Mouse (Mus musculus): Measurements from ENCODE around the gene Slc2a9. TPM values are rescaled to one million over a fixed set of nuclear protein-coding genes. Genes with fewer than 3 reads are reported as not detected.
"Not testable (repeated sequence)": the region's sequence is repeated elsewhere in the genome, so short reads cannot be mapped to it uniquely, and the experiment has no call there.

Slc2a9 gene
- polyA plus RNA-seq, 1 experiment from 2014 or later = 0.28 TPM

- Histone ChIP-seq H3K9ac (replicated peaks; ENCODE audit: low read length) (no peak overlapping the region), H3K4me2 (ENCODE audit: low read length) (no peak overlapping the region), H3K9me3 (ENCODE audit: control insufficient read depth, low read length) (no peaks in the 10 kb centered on the region), H3K27me3 (ENCODE audit: control insufficient read depth, insufficient read depth, low read length) (no peaks in the 10 kb centered on the region), H3K36me3 (ENCODE audit: control insufficient read depth, insufficient read depth, low read length) (no peaks in the 10 kb centered on the region), H3K27ac (replicated peaks; ENCODE audit: low read depth, low read length) (no peak overlapping the region), H3K4me1 (ENCODE audit: control insufficient read depth, insufficient read depth, low read length) (peaks cover 10% of the 10 kb centered on the region), H3K4me3 (replicated peaks; ENCODE audit: low read depth, low read length) (no peak overlapping the region)
- WGBS = 77% methylated on average over 10 of the region's 10 CpGs
- DNase-seq (no peak), ATAC-seq (ENCODE audit: low FRiP score, low TSS enrichment) (peak; percentile 7; the same call in 1 of the 2 replicates)
Measured at GRCm38 (mm10) chr5:38480822-38481707, 21.9 kb downstream of the Slc2a9 start.

DNA sequence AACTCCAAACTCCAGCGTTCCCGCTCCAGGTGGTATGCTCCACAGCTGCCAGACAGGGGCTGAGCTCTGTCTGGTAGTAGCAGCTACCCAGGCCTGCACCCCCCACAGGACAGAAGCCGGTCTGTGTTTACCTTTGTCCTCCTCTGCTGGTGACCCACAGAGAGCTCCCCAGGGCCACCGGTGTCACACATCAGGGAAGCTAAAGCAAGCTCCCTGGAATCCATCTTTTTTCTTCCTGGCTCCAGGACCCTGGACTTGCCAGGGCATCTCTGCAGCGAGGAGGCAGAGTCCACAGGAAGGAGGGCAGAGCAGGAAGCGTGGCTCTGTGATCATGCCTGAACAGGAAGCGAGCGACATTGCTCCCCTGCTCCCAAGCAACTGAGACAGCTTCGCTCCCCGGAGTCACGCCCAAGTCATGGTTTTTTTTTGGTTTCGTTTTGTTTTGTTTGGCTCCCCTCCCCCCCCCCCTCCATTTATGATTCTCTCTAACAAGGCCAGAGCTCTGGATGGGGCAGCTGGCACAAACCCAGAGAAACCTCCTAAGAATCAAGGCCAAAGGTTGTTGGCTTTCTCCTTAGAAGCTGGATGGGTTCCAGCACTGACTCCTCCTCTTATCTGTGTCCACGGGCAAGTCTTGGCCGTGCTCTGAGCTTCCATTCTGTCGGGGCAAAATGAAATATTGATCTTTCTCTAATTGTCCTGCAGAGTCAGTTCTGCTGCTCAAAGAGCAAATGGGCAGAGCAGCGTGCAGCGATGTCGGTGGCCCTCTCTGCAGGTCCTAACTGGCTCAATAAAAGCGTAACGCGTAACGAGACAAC lies 22.8 kb downstream of the Slc2a9 start:
- peak; percentile 58; the same call in 1 of the 2 replicates for ATAC-seq (ENCODE audit: low FRiP score, low TSS enrichment)
- H3K9ac ChIP-seq (replicated peaks; ENCODE audit: low read length) = no peak overlapping the region; the same call in 1 of the 2 replicates
- DNase-seq = peak; percentile 59
- H3K9me3 ChIP-seq (ENCODE audit: control insufficient read depth, low read length) = no peaks in the 10 kb centered on the region
- peak overlapping the region; percentile 37; the same call in 1 of the 2 replicates for H3K27ac ChIP-seq (replicated peaks; ENCODE audit: low read depth, low read length)
- no peaks in the 10 kb centered on the region for H3K27me3 ChIP-seq (ENCODE audit: control insufficient read depth, insufficient read depth, low read length)
- H3K4me2 ChIP-seq (ENCODE audit: low read length) = peak overlapping the region; percentile 44
- H3K36me3 ChIP-seq (ENCODE audit: control insufficient read depth, insufficient read depth, low read length) = no peaks in the 10 kb centered on the region
- WGBS = 15% methylated on average over 22 of the region's 22 CpGs
- peaks cover 10% of the 10 kb centered on the region for H3K4me1 ChIP-seq (ENCODE audit: control insufficient read depth, insufficient read depth, low read length)
- no peak overlapping the region for H3K4me3 ChIP-seq (replicated peaks; ENCODE audit: low read depth, low read length)

GRCm38 (mm10) chr5:38479545-38479907 lies 23.4 kb downstream of the Slc2a9 start:
- not testable (repeated sequence) for ATAC-seq (ENCODE audit: low FRiP score, low TSS enrichment); DNase-seq
- peak overlapping the region; percentile 44 for H3K4me2 ChIP-seq (ENCODE audit: low read length)

GRCm38 (mm10) chr5:38479027-38479426 lies 23.9 kb downstream of the Slc2a9 start:
- whole genome bisulfite sequencing = 31% methylated on average over 4 of the region's 4 CpGs
- no peak overlapping the region for H3K4me3 ChIP-seq (replicated peaks; ENCODE audit: low read depth, low read length)
- ATAC-seq (ENCODE audit: low FRiP score, low TSS enrichment) (no peak), DNase-seq (peak; percentile 6)
- H3K9ac ChIP-seq (replicated peaks; ENCODE audit: low read length) = no peak overlapping the region
- H3K27me3 ChIP-seq (ENCODE audit: control insufficient read depth, insufficient read depth, low read length) = no peaks in the 10 kb centered on the region
- no peak overlapping the region for H3K27ac ChIP-seq (replicated peaks; ENCODE audit: low read depth, low read length)
- no peaks in the 10 kb centered on the region for H3K9me3 ChIP-seq (ENCODE audit: control insufficient read depth, low read length)
- no peak overlapping the region for H3K4me2 ChIP-seq (ENCODE audit: low read length)
- H3K4me1 ChIP-seq (ENCODE audit: control insufficient read depth, insufficient read depth, low read length) = peaks cover 10% of the 10 kb centered on the region
- H3K36me3 ChIP-seq (ENCODE audit: control insufficient read depth, insufficient read depth, low read length) = no peaks in the 10 kb centered on the region

More at GRCm38 (mm10) chr5:38479545-38479907, 23.4 kb downstream of the Slc2a9 start:
- not testable (repeated sequence) for H3K27me3 ChIP-seq (ENCODE audit: control insufficient read depth, insufficient read depth, low read length); H3K36me3 ChIP-seq (ENCODE audit: control insufficient read depth, insufficient read depth, low read length); H3K9ac ChIP-seq (replicated peaks; ENCODE audit: low read length); H3K9me3 ChIP-seq (ENCODE audit: control insufficient read depth, low read length); H3K4me1 ChIP-seq (ENCODE audit: control insufficient read depth, insufficient read depth, low read length); H3K4me3 ChIP-seq (replicated peaks; ENCODE audit: low read depth, low read length)
- peak overlapping the region; percentile 37; the same call in 1 of the 2 replicates for H3K27ac ChIP-seq (replicated peaks; ENCODE audit: low read depth, low read length)

- no peak overlapping the region for H3K4me3 ChIP-seq (replicated peaks; ENCODE audit: low read depth, low read length)
- 92% methylated on average over 7 of the region's 7 CpGs for WGBS
- no peaks in the 10 kb centered on the region for H3K9me3 ChIP-seq (ENCODE audit: control insufficient read depth, low read length)
- ATAC-seq (ENCODE audit: low FRiP score, low TSS enrichment) (no peak), DNase-seq (no peak)
- H3K4me1 ChIP-seq (ENCODE audit: control insufficient read depth, insufficient read depth, low read length) = peaks cover 10% of the 10 kb centered on the region
- H3K36me3 ChIP-seq (ENCODE audit: control insufficient read depth, insufficient read depth, low read length) = no peaks in the 10 kb centered on the region
- no peak overlapping the region for H3K4me2 ChIP-seq (ENCODE audit: low read length)
- no peak overlapping the region for H3K27ac ChIP-seq (replicated peaks; ENCODE audit: low read depth, low read length)
- no peak overlapping the region for H3K9ac ChIP-seq (replicated peaks; ENCODE audit: low read length)
- no peaks in the 10 kb centered on the region for H3K27me3 ChIP-seq (ENCODE audit: control insufficient read depth, insufficient read depth, low read length)
Measured at GRCm38 (mm10) chr5:38477731-38478445, 25.1 kb downstream of the Slc2a9 start.

DNA sequence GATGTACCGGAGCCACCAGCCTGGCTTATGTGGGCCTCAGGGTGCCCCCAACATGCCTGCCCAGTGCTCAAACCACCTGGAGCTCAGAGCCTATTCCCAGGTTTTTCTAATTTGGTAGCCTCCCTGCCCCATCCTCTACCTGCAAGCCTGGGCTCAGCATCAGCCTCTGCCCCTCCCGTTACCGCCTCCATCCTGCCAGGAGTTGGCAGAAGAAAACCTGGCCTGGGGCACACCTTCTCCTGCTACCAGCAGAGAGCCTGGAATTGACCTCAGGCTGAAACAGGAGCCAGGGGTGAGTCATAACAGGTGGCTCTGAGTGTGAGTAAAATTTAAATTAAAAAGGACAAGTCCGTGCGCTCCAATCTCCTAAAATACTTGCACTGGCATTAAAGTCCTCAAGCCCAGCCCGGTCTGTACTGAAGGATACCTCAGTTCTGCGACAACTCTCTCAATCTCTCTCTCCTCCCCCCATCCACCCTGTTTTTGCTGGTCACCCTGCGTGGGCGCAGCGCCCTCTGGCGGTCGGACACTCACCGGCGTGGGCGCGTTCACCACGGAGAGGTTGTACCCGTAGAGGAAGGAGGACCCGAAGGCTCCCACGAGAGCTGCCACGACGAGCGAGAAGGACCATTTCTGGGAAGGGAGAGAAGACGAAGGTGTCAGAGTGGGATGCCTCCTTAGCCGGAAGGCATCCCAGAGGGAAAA lies 25.9 kb downstream of the Slc2a9 start:
- H3K4me2 ChIP-seq (ENCODE audit: low read length) = no peak overlapping the region
- H3K4me3 ChIP-seq (replicated peaks; ENCODE audit: low read depth, low read length) = no peak overlapping the region
- no peak overlapping the region for H3K9ac ChIP-seq (replicated peaks; ENCODE audit: low read length)
- H3K27me3 ChIP-seq (ENCODE audit: control insufficient read depth, insufficient read depth, low read length) = no peaks in the 10 kb centered on the region
- no peak overlapping the region for H3K27ac ChIP-seq (replicated peaks; ENCODE audit: low read depth, low read length)
- H3K36me3 ChIP-seq (ENCODE audit: control insufficient read depth, insufficient read depth, low read length) = no peaks in the 10 kb centered on the region
- H3K4me1 ChIP-seq (ENCODE audit: control insufficient read depth, insufficient read depth, low read length) = peaks cover 10% of the 10 kb centered on the region
- DNase-seq = peak; percentile 9
- ATAC-seq (ENCODE audit: low FRiP score, low TSS enrichment) = no peak
- 92% methylated on average over 25 of the region's 25 CpGs for WGBS
- H3K9me3 ChIP-seq (ENCODE audit: control insufficient read depth, low read length) = no peaks in the 10 kb centered on the region

- Histone ChIP-seq H3K4me1 (ENCODE audit: control insufficient read depth, insufficient read depth, low read length) (no peaks in the 10 kb centered on the region), H3K4me2 (ENCODE audit: low read length) (no peak overlapping the region), H3K9ac (replicated peaks; ENCODE audit: low read length) (no peak overlapping the region), H3K9me3 (ENCODE audit: control insufficient read depth, low read length) (no peaks in the 10 kb centered on the region), H3K27ac (replicated peaks; ENCODE audit: low read depth, low read length) (no peak overlapping the region), H3K4me3 (replicated peaks; ENCODE audit: low read depth, low read length) (no peak overlapping the region), H3K27me3 (ENCODE audit: control insufficient read depth, insufficient read depth, low read length) (no peaks in the 10 kb centered on the region), H3K36me3 (ENCODE audit: control insufficient read depth, insufficient read depth, low read length) (no peaks in the 10 kb centered on the region)
- 90% methylated on average over 6 of the region's 6 CpGs for WGBS
- DNase-seq (no peak), ATAC-seq (ENCODE audit: low FRiP score, low TSS enrichment) (no peak)
Measured at GRCm38 (mm10) chr5:38470881-38471280, 32.1 kb downstream of the Slc2a9 start.
